Mouse (Mus musculus): ENCODE results near the gene Zfp273.

GRCm38 (mm10) chr13:67863026-67863425, 49.5 kb downstream of the Zfp273 start, which contains the start of gene BC048507:
- TF ChIP-seq CTCF (IDR thresholded peaks at IDR 0.05; ENCODE audit: low read depth) (no peak), EP300 (IDR thresholded peaks at IDR 0.05; ENCODE audit: low read depth) (no peak)
